Comparison of ENCODE assay signal across 15 mouse cellular contexts in genomic region chr6:27262611-27263010, GRCm38 (mm10).
"Had no signal": no experiment of that assay in that cellular context is flagged by ENCODE, and none has a peak within 500 bp of the region (broad histone marks: within the 10 kb centered on the region; RNA-seq: fewer than 3 reads in every experiment).

No protein-coding gene starts in this region.

- H3K27me3 ChIP-seq: lung, embryonic 15.5 days; megakaryocyte, embryonic 14.5 days; midbrain, embryonic 13.5 days; midbrain, embryonic 15.5 days; neural tube, embryonic 12.5 days had no signal

- DNase-seq: lung, adult 2 months; lung, postnatal 14 days; lung, postnatal 36 days; right cerebral cortex, postnatal 14 days; thymus, adult 18-20 months; thymus, postnatal 14 days; thymus, postnatal 36 days had no signal

- H3K27ac ChIP-seq: lung, embryonic 15.5 days; macrophage; midbrain, embryonic 13.5 days; midbrain, embryonic 15.5 days; neural tube, embryonic 12.5 days had no signal

- ATAC-seq: lung, postnatal 0 days; midbrain, embryonic 13.5 days; midbrain, embryonic 15.5 days had no signal

- H3K36me3 ChIP-seq: lung, embryonic 15.5 days; midbrain, embryonic 13.5 days; midbrain, embryonic 15.5 days; neural tube, embryonic 12.5 days had no signal

- H3K4me1 ChIP-seq: lung, embryonic 15.5 days; megakaryocyte, embryonic 14.5 days; midbrain, embryonic 13.5 days; midbrain, embryonic 15.5 days; neural tube, embryonic 12.5 days had no signal

- H3K9me3 ChIP-seq: lung, embryonic 15.5 days; megakaryocyte, embryonic 14.5 days; midbrain, embryonic 13.5 days; midbrain, embryonic 15.5 days; neural tube, embryonic 12.5 days had no signal

- H3K4me3 ChIP-seq: lung, embryonic 15.5 days; megakaryocyte, embryonic 14.5 days; midbrain, embryonic 13.5 days; midbrain, embryonic 15.5 days; neural tube, embryonic 12.5 days had no signal

- H3K4me2 ChIP-seq: lung, embryonic 15.5 days; midbrain, embryonic 11.5 days; midbrain, embryonic 13.5 days; midbrain, embryonic 15.5 days; neural tube, embryonic 12.5 days had no signal

- H3K9ac ChIP-seq: lung, embryonic 15.5 days; midbrain, embryonic 13.5 days; midbrain, embryonic 15.5 days; neural tube, embryonic 12.5 days had no signal
